Mouse (Mus musculus) mouse trophoblast stem cell (cell line): ENCODE data around the gene Plxdc1.

Experiments used
- in situ Hi-C, 2 experiments: fragments of 300-500 bp; cut with MseI, MboI; formaldehyde crosslinking; loops; 2 replicates in 1 of 2; 3 replicates in 1 of 2; pipeline ENCODE4 v1.15.1; 2025

Gene Plxdc1

DNA sequence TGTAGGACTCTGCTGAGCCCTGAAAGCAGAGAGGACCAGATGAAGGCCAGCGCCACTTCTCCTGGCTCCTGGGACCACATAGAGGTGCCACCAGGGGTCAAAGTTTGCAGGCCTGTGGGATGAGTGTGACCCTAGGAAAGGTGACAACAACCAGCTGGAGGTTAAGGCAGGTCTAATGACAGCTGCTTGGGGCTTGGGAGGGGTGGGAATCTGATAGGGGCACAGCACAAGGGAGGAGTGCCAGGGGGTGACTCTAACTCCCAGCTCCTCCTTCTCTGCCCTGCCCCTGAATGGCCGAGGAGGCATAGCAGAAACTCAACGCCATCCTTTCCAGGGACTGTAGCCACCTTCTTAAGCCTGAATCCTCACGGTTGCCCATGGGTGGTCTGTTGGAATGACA, 30.6 kb upstream of the Plxdc1 start:
- in situ Hi-C loops: no loop called here

DNA sequence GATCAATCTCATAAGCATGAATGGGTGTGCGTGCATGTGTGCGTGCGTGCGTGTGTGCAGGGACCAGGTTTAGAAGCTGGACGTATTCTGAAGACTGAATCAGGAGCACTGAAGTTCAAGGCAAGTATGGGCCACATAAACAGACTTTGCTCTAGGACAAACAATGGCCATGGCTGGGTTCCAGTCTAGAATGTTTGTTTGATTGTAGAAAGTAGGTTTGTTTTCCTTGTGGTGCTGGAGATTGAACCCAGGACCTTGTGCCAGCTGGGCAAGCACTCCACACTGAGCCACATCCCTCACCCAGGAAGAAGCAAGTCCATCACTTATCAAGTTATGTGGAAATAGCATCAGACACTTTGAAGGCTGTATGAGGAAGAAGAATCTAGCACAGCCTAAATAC, 29.9 kb upstream of the Plxdc1 start:
- in situ Hi-C loops: no loop called here

DNA sequence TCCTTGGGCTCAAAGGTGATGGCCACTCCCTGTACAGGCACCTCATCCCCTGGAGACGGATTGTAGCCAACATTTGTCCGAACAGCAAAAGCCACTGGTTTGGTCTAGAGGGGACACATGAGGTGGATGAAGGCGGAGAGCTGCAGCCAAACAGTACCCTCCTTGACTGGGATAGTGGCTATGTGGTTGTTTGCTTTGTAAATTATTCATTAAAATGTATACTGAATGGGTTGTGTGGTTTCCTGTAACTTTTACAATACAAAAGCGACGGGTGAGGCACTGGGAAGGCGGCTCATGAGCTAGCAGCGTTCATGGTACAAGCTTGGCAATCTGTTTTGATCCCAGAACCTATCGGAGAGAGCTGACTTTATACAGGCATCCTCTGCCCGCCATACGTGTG, 26.6 kb upstream of the Plxdc1 start:
- in situ Hi-C loops: no loop called here

DNA sequence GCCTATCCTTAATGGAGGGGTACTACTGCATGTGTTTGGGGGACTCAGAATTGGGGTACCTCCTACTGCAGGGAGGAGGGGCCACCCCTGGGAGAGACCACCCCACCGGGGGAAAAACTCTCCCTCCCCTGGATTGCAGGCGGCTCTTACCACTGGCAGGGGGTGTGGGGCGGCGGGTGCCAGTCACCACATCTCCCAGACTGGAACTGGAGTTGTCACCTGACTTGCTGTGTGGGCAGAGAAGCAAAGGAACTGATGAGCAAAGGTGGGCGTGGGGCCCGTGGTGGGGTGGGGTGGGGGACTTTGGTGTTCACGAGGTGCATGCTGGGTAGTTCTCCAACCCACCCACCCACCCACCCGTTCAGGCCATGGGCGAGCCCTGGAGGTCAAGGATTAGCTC, 25.5 kb upstream of the Plxdc1 start:
- in situ Hi-C loops: no loop called here

DNA sequence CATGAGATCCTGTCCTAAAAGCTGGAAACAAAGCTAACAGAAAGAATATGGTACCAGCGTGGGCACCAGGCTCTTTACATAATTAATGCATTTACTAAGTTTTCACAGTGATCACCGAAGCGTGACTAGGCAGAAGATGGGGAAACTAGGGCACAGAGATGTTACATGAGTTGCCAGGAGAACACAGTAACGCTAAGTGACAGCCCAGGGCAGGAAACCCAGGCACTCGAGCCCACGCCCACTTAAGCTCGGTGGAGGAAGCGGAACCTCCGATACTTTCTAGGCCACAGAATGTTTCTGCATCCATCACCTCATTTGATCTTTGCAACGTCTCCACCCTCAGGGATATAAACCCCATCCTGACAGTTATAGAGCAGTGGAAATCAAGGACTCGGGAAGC, 21.8 kb upstream of the Plxdc1 start:
- in situ Hi-C loops: no loop called here

DNA sequence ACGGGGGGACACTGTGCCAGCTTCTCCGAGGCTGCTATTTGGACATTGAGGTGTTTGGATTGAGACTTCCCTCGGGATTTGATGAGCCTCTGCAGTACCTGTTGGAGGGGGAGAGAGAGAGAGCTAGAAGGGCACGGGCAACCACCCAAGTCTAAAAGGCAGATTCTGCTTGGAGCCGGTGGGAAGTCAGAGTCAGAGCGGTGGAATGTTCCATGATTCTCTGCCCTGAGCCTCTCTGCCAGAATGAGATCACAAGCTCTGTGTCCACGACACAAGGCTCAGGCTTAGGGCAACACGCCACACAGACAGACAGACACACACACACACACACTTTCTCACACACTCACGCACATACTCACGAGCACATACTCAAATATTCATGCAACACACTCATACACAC, 19.4 kb upstream of the Plxdc1 start:
- in situ Hi-C loops: no loop called here

DNA sequence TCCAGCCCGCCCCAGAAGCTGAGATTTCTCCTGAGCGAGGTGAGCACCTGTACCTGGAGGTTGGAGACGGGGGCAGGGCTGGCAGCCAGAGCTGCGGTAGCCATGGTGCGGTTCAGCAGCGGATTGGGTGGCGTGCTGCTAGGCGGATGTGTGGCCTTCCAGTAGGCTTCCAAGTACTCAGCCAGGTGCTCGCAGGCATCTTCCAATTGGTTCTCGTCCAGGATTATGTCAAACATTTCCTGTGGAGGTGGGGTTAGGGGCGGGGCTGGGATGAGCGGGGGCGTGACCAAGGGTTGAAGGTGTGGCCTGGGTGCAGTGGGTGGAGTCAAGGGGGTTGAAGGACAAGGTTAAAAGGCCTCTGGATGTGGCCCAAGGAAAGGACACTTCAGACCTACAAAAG, 18.8 kb upstream of the Plxdc1 start:
- in situ Hi-C loops: no loop called here

DNA sequence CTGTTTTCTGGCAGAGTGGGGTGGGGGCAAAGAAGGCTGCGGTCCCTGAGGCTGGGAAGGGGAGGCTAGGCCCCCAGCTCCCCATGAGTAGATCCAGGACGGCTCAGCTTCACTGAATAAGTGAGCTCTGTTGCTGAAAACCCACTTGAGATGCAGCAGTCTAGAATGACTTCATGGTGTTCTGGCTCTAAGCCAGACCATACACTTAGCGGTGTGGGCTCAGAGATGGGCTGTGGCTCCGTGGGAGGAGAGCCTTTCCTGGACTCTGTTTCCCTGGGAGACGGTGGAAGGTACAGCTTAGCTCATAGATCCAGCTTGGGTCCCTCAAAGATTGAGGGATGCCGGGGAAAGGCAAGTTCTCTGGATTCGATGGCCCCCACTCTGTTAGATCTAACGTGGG, 17.9 kb upstream of the Plxdc1 start:
- in situ Hi-C loops: no loop called here

DNA sequence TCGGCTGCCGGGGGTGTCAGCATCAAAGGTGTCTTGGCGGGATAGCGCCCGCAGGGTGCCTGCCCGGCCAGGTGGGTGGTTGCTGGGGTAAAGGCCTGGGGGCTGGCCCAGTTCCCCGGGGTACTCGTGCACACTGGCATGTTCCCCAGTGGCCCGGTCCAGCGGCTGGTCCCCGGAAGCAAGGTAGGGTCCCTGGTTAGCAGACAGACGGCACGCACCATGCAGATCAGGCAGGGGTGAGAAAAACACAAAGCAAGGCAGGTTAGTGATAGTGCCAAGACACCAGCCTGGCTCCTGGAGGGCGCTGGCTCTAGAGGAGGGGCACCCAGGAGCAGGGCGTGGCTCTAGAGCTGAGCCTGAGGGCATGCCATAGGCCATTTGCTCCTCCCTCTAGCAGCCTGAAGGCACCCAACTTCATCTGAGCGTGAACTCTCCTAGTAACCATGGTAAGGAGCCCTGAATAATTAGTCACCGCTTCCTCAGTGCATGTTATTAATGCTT, 17.0 kb upstream of the Plxdc1 start:
- in situ Hi-C loops: no loop called here

DNA sequence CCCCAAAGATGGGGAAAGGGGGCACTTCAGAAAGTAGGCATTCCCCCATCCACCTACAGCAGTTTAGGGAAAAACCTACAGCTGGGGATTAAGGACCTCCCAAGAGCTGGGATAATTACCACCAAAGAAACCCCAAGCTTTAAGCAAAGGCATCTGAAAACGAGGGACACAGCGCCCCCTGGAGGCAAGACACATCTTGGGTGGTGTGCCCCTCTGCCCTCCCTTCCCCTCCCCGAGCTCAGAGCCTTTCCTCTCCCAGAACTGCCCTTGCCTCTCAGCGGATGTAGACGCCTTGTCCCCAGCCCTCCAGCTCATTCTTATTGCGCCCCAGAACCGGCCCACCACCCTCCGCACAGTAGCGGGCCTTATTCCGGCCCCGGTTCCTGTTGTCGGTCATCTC, 16.4 kb upstream of the Plxdc1 start:
- in situ Hi-C loops: no loop called here

DNA sequence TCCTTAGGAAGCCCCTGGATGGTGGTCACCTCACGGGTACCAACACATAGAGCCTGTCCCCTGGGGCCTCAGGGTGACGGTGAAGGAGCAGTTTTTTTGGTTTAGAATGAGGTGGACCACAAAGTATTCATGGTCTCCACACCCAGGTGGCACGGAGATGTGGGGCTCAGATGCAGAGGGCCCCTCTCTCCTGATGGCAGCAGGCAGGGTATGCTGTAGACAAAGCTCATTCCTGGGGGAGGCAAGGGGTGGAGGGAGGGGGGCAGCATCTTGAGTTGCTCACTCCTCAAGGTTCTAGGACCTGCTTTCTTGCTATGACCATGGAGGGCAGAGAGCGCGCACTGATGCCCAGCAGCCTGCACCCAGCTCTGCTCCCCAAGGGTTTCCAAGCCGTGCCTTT, 15.7 kb upstream of the Plxdc1 start:
- in situ Hi-C loops: no loop called here

DNA sequence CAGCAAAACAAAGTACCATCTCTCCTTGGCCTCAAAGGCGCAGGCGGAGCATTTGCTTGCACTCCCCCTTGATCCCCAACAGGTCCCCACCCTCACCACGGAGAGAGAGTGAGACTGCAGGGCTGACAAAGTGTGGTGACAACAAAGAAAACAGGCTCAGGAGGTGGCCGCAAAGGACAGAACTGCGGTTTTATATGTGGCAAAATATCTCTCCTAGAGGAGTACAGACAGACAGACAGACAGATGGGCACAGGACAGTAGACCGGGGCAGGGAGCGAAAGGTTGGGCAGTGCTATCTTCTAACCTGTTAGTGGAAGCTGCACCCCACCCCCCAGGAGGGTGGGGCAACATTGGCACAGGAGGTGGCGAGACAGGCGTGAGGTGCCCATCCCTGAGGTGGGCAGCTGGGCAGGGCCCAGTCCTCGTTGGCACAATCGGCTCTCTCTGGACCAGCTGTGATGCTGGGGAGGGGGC, 15.1 kb upstream of the Plxdc1 start:
- in situ Hi-C loops: no loop called here

DNA sequence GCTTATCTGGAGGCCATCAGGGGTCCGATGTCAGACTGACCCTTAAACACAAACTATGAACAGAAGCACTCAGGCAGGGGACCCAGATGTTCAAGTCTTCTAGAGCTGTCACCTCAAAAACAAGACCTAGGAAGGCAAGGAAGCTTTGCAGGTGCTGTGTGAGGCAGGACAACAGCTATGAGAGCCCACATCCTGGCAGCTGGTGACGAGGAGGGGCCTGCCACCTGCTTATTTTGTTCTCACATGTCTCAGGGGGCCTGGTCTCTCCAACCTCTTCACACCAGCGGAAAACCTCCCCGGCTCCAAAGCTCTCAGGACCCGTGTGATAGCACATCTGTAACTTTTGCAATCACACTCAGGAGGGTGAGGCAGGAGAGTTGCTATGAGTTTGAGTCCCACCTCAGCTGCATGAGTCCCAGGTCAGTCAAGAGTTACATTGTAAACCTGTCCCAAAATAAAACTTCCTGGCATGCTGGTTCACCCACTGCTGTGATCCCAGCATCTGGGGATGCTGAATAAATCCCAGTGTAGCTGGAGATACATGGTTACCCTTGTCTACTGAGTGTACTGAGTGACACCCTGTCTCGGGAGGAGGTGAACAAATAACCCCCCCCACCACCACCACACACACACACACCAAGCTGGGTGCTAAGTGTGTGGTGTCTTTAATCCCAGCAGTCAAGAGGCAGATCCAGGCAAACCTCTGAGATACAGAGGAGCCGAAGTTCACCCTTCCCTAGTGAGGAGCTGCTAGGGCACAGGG, 14.3 kb upstream of the Plxdc1 start:
- in situ Hi-C loops: no loop called here

DNA sequence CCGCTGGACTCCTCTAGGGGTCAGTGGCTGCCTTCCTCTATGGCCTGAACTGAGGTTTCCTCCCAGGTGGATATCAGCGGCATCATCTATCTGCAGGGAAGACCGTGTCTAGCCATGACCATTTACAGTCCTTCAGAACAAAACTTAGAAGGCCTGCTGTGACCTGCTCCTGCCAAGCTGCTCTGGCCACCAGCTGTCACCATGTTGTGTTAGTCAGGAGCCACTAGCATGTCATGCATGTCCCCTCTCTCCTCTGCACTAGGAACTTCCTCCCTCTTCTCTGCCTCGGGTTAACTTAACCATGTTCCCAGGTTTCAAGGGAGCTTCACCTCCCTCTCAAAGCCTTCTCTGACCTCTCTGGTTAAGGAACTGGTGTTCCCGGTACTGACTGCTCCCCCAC, 13.5 kb upstream of the Plxdc1 start:
- in situ Hi-C loops: no loop called here

DNA sequence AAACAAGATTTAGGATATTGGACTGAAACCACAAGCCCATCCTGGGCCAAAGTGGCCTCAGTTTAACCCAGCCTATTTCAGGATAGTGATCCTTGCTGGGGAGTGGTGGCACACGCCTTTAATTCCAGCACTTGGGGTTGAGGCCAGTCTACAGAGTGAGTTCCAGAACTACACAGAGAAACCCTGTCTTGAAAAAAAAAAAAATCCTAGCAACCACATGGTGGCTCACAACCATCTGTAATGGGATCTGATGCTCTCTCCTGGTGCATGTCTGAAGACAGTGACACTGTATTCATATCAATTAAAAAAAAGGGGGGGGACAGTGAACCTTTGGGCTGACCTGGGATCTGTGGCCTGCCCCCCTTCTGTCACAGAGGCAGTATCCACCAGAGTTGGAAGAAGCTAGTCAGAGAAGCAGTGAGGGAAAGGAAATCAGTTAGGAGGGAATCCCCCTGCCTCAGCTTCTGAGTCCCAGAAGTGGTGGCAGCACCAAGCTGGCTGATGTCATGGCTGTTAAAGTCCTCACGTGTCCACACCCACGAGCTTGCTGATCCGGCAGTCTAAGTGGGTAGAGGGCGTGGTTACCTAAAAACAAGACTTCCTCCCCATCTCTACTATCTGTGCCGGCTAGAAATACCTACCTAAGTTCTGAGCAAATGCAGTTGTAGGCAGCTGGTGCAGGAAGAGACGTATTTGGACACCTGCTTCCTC, 12.8 kb upstream of the Plxdc1 start:
- in situ Hi-C loops: no loop called here

DNA sequence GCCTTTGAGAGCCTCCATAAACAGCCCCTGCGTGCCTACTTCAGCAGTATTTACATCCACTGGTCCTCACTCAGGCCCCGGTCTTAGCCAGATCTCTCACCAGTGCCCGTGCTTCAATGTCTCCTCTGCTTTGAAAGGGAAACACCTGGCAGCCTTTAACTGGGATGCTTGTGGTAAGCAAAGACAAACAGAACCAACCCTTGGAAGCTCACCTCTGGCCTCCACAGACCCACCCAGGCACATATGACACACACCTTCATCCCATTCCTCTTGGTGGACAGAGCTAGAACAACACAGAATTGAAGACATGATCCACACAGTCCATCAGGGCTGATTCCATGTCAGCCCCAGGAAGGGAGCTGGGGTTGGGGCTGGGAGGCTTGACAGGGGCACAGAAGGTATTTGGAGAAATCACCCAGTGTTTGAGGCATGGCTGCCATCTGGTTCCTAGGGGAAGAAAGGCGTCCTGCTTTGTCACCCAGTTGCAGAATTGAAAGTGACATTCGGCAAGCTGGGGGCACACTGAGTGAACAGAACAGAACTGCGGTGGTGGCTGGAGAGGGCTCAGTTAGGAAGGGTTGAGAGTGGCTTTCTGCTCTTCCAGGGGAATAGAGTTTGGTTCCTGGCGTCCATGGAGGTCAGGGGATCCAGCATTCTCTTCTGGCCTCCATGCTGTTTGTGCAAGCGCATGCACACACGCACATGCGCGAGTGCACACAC, 12.0 kb upstream of the Plxdc1 start:
- in situ Hi-C loops: no loop called here

DNA sequence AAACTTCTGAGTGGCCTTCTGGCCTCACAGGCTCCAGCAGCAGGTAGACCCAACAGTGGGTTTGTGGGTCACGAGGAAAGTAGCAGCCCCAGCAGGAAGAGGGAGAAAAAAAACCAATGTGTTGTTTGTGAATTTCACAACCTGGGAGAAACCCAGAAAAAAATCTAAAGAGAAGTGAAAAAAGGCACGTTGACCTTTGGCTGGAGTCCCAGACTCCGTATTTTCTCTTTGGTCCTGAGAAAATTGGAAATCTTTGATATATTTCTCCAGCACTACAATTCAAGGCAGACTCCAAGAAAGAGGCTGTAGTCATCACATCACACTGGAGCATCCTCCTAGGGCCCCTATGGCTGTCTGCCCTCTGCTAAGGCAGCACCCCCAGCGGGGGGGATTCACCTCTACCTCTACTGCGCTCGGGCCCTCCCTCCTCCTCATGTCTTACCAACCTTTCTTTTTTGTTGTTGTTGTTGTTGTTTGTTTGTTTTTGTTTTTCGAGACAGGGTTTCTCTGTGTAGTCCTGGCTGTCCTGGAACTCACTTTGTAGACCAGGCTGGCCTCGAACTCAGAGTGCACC, 11.2 kb upstream of the Plxdc1 start:
- in situ Hi-C loops: no loop called here

DNA sequence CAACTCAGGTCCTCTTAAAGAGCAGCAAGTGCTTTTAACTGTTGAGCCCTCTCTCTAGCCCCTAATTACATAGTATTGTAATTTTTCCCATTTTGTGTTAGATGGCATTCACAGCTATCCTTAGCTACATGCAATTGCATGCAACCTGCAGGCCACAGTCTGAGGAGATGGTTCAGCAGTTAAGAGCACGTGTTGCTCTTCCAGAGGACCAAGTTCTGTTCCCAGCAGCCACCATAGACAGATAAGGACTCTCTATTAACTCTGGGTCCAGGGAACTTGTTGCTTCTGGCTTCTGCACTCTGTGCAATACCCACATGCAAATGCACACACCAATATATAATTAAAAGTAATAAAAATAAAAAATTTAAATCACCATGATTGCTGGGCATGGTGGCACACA, 10.4 kb upstream of the Plxdc1 start:
- in situ Hi-C loops: no loop called here

DNA sequence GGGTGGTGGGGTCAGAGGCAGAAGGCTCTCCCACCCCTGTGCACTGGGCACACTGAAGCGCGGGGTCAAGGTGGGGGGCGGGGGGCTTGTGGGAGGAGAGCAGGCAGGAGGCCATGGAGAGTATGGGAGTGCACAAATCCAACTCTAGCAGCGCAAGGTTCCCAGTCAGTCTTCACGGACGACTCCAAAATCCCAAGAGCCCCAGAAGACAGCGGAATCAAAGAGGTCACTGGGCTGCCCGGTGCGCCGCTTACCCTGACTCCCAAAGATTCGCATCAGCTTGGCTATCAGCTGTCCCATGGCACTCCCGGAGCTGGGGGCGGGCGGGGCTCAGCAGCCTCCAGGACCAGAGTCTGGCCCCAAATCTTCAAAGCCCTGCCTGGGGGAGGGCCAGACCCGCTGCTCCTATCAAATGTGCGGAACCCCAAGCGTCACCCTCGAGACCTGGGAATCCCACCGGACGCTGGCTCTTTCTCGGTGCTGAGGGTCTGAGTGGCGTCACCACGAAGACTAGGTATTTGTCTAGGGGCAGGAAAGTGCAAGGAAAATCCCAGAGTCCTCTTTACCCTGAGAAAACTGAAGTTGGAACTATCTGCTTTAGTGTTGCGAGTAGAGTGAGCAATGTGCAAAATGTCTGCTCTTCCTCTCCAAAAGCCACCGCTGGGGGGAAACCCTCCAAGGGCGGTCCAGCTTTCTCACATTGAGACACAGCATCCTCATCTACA, 9.5 kb upstream of the Plxdc1 start, which contains the start of gene Arl5c:
Gene Arl5c (minus strand): TSS at position 618 of the 725 bp plus-strand sequence.
- in situ Hi-C loops: no loop called here

DNA sequence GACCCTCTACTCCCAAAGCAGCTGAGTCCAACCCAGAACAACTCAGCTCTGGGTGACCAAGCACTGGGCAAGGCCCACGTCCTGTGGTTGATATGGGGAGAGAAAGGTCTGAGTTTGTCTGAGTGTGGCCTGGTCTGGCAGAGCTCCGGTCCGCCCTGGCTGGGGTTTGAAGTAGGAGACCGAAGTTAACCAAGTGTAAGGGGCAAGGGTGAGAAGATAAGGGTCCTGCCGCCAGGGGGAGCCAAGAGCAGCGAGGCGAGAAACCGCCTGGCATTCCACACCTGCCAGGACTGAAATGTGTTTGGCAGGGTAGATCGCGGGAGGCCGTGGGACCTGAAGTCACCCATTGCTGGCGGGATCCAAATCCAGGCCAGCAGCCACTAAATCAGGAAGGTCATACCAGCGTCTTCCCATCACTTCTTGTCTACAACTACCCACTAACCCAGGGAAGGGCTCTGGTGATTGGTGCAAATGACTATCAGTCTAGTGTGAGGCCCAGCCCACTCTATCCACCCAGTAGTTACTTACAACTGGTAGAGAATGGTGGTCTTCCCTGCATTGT, 8.4 kb upstream of the Plxdc1 start:
- in situ Hi-C loops: no loop called here

DNA sequence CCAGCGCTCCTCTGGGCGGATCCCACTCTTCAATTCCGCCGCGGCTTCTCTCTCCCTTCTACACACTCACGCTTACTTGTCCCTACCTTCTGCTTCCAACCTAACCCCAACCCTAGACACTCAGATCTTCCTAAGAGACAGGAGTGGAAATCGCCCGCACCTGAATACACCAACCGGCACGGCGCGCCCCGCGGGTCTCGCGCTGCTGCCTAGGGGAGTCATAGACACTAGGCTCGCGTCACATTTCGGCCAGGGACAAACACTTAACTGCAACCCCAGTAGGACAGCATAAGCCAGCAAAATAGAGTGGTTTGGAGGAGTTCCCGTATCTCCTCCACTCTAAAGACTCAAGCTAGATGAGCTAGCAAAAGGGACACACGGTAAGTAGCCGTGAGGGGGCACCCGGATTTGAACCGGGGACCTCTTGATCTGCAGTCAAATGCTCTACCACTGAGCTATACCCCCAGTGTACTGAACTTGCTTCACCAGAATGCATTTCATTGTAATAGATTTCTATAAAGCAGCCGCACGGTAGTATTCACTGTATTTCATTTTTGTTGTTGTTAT, 2.4 kb upstream of the Plxdc1 start:
- in situ Hi-C loops: loop anchor here (5.0 kb wide), 1 partner anchor 51 kb away; no protein-coding TSS in a partner anchor
